Mouse (Mus musculus): ENCODE results near the gene Cdyl2.

Gene Cdyl2

DNA sequence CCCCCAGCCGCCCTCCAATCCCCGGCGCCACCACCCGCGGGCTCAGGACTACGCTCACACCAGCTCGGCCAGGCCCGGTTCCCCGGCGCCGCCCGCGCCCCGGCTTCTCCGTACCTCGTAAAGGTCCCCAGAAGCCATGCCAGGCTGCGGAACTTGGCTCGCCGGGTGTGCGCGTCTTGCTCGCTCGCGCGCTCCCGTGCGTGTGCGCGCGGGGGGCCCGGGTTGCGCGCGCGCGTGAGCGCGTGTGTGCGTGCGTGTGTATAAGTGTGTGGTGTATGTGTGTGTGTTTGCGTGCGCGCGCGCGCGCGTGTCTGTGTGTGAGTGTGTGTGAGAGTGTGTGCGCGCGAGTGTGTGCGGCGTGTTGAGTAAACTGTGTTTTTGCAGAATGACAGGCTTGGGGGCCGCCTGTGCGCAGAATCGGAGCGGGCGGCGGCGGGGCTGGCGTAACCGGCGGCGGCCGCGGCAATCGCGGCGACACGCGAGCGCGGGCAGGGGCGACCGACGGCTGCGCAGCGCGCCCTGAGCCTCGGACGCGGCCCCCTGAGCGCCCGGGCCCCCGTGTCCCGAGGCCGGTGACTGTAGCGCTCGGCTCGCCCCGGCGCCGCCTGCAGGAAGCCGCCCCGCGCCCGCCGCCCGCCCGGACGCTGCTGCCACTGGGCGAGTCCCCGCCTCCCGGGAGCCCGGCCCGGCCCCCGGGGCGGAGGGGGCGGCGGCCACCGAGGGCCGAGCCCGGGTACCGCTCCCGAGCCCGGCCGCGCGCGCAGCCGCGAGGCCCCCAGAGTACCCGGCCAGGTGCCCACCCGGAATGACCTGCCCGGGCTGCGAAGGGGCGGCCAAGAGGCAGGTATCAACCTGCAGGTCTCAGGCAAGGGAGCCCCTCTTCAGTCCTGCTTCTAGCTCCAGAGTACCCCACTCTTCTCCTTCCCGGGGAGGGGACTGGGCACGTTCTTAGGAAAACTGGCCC lies at the start of gene Cdyl2:
TSS of gene Cdyl2 (minus strand) at position 308 of the 964 bp plus-strand sequence.
- in situ Hi-C loops (cut with MboI; ENCODE audit: low pct_unique_long_range_greater_than_20kb in 1 of 2, low sequenced_read_pairs in 2 of 2, unreplicated experiment in 1 of 2): no loop called here

DNA sequence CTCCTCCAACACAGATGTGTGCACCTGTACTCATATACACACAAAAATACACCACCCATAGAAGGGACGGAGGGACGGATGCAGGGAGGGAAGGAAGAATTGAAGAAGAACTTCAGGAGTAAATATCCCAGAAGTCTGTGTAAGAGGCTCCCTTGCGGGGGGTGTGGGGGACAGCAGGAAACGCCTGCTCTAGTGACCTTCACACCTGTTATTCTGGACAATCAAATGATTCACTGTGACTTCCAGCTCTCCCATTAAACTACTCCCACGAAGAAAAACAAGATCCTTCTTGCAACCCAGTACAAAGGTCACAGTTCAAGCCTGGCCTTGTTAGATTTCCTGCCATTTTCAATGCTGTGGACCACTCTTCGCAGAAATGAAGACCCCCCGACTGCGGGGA lies 47.8 kb upstream of the Cdyl2 start:
- in situ Hi-C loops (cut with MboI; ENCODE audit: low pct_unique_long_range_greater_than_20kb in 1 of 2, low sequenced_read_pairs in 2 of 2, unreplicated experiment in 1 of 2): no loop called here

DNA sequence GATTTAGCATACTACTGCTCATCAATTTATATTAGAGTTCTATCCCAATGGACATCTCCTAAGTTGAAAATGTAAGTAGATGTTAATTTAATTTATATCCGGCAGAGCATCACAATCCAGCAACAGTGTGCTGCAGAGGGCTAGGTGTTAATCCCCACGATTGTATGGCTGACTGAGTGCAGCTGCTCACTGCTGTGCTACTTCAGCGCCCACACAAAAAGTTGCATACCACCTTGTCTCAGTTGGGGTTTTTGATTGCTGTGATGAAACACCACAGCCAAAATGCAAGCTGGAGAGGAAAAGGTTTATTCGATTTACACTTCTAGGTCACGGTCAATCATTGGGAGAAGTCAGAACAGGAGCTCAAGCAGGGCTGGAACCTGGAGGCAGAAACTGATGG lies 41.4 kb upstream of the Cdyl2 start:
- in situ Hi-C loops (cut with MboI; ENCODE audit: low pct_unique_long_range_greater_than_20kb in 1 of 2, low sequenced_read_pairs in 2 of 2, unreplicated experiment in 1 of 2): no loop called here

GRCm38 (mm10) chr8:116772727-116773126 lies 39.9 kb upstream of the Cdyl2 start:
- in situ Hi-C loops (cut with MboI; ENCODE audit: low pct_unique_long_range_greater_than_20kb in 1 of 2, low sequenced_read_pairs in 2 of 2, unreplicated experiment in 1 of 2): no loop called here

GRCm38 (mm10) chr8:116771797-116772343 lies 39.1 kb upstream of the Cdyl2 start:
- in situ Hi-C loops (cut with MboI; ENCODE audit: low pct_unique_long_range_greater_than_20kb in 1 of 2, low sequenced_read_pairs in 2 of 2, unreplicated experiment in 1 of 2): no loop called here

- in situ Hi-C loops (cut with MboI; ENCODE audit: low pct_unique_long_range_greater_than_20kb in 1 of 2, low sequenced_read_pairs in 2 of 2, unreplicated experiment in 1 of 2): no loop called here
Measured at GRCm38 (mm10) chr8:116770756-116771155, 38.0 kb upstream of the Cdyl2 start.

- in situ Hi-C loops (cut with MboI; ENCODE audit: low pct_unique_long_range_greater_than_20kb in 1 of 2, low sequenced_read_pairs in 2 of 2, unreplicated experiment in 1 of 2): no loop called here
Measured at GRCm38 (mm10) chr8:116756174-116756573, 23.4 kb upstream of the Cdyl2 start.

DNA sequence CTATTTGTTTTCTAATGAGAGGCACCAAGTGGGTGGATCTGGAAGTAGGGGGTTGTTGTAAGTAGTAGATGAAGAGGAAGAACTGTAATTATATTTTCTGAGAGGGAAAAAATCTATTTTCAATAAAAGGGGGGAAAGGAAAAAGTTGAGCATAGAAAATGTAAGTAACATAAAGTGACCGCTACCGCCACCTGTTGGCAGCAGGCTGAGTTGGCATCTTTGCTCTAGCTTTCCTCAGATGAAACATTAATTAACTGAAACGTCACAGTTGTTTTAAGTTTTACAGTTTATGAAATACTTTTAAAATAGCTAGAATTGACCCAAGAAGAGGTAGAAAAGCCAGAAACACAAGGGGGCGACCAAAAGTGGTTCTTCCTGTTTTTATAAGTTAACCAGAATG lies 22.8 kb upstream of the Cdyl2 start:
- in situ Hi-C loops (cut with MboI; ENCODE audit: low pct_unique_long_range_greater_than_20kb in 1 of 2, low sequenced_read_pairs in 2 of 2, unreplicated experiment in 1 of 2): no loop called here

GRCm38 (mm10) chr8:116740726-116741125 lies 7.9 kb upstream of the Cdyl2 start:
- in situ Hi-C loops (cut with MboI; ENCODE audit: low pct_unique_long_range_greater_than_20kb in 1 of 2, low sequenced_read_pairs in 2 of 2, unreplicated experiment in 1 of 2): no loop called here

GRCm38 (mm10) chr8:116735306-116735705 lies 2.5 kb upstream of the Cdyl2 start:
- in situ Hi-C loops (cut with MboI; ENCODE audit: low pct_unique_long_range_greater_than_20kb in 1 of 2, low sequenced_read_pairs in 2 of 2, unreplicated experiment in 1 of 2): no loop called here

GRCm38 (mm10) chr8:116734176-116734575 lies 1.4 kb upstream of the Cdyl2 start:
- in situ Hi-C loops (cut with MboI; ENCODE audit: low pct_unique_long_range_greater_than_20kb in 1 of 2, low sequenced_read_pairs in 2 of 2, unreplicated experiment in 1 of 2): no loop called here

GRCm38 (mm10) chr8:116733648-116734014 lies 840 bp upstream of the Cdyl2 start:
- in situ Hi-C loops (cut with MboI; ENCODE audit: low pct_unique_long_range_greater_than_20kb in 1 of 2, low sequenced_read_pairs in 2 of 2, unreplicated experiment in 1 of 2): no loop called here

DNA sequence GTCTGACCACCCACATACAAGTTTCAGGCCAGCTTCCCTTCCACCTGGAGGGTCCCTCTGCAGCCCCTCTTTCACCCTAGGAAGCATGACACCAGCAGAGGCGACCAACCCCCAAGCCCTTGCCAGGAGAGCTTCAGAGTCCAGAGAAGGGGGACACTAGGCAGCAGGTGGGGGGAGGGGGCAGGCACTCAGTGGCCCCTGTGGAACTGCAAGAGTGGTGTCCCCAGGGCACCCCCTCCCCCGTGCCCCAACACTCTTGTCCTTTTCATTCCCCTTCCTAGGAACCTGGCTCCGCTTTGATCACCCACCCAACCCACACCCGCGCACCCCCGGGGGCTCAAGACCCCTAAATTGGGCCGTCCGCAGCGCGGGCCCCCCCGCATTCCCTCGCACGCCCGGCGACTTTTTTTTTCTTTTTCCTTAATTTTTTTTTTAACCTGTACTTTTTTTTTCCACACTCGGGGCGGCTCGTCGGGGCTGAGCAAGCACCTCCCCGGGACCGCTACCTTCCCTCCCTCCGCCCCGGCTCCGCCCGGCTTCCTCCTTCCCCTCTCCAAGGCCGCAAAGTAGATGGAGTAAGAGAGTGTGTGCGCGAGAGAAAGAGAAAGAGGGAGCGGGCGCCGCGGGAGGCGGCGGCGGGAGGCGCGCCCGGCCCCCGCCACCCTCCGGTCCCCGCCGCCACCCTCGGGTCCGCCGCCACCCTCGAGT lies 661 bp downstream of the Cdyl2 start:
- in situ Hi-C loops (cut with MboI; ENCODE audit: low pct_unique_long_range_greater_than_20kb in 1 of 2, low sequenced_read_pairs in 2 of 2, unreplicated experiment in 1 of 2): no loop called here

DNA sequence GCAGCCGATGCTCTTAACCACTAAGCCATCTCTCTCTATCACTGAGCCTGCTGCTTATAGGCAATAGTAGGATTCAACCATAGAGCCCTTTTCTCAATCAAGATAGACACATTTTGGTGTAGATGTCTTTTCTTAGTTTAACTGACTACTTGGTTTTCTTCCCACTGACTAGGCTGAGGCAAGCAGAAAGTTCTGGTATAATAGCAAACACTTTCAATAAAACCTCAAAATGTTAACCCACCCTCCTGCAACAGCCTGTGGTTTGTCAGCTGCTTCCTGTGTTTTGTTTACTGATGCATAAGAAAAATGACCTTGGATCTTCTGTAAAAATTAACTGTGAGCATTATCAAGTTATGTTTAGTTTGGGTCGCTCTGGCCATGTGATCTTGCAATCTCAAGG lies 11.3 kb downstream of the Cdyl2 start:
- in situ Hi-C loops (cut with MboI; ENCODE audit: low pct_unique_long_range_greater_than_20kb in 1 of 2, low sequenced_read_pairs in 2 of 2, unreplicated experiment in 1 of 2): no loop called here

DNA sequence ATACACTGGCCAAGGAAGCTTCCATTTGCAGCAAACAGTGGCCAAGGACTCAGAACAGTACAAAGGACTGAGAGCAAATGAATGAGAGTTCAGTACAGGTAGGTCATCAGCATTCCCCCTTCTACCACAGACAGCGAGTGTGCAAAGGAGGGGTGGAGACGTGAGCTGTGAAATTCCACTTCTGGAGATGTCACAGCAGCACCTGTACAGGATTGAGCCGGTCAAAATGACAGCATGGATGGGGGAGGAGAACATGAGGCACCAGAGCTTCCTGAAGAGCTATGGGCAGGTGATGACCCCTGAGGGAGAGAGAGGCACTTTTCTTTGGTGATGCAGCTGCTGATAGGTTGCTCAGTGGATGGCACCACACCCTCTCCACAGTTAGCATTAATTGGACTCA lies 25.3 kb downstream of the Cdyl2 start:
- in situ Hi-C loops (cut with MboI; ENCODE audit: low pct_unique_long_range_greater_than_20kb in 1 of 2, low sequenced_read_pairs in 2 of 2, unreplicated experiment in 1 of 2): no loop called here

DNA sequence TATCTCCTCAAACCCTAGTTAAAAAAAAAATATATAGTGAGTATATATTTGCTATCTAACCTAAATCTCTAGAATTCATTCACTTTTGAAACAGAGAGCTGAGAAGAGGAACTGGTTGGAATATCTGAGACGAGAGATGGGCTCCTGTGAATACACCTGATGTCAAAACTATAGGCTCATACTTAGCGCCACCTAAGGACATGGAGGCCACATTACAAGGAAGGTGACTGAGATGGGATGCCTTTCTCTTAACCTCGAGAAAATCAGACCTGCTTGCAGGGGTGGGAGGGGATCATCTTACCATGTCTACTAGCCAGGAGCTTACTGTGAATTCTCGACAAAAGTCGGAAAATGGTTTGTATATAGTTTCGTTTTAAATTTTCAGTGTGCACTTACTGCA lies 30.3 kb downstream of the Cdyl2 start:
- in situ Hi-C loops (cut with MboI; ENCODE audit: low pct_unique_long_range_greater_than_20kb in 1 of 2, low sequenced_read_pairs in 2 of 2, unreplicated experiment in 1 of 2): no loop called here

DNA sequence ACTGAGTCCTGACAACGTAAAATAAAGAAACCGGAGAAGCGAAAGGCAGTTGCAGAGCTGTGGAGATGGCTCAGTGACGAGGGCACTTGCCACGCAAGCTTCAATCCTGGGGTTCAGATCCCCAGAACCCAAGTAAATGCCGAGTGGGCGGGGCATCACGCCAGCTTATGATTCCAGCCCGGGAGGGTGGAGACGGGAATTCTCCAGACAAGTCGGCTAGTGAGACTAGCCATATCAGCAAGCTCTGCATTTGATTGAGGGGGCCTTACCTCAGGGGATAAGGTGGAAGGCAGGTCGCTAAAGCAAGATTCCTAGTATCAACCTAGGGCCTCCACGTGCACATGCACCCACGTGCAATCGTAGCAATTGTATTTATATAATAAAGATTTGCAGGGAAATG lies 39.9 kb downstream of the Cdyl2 start:
- in situ Hi-C loops (cut with MboI; ENCODE audit: low pct_unique_long_range_greater_than_20kb in 1 of 2, low sequenced_read_pairs in 2 of 2, unreplicated experiment in 1 of 2): no loop called here

DNA sequence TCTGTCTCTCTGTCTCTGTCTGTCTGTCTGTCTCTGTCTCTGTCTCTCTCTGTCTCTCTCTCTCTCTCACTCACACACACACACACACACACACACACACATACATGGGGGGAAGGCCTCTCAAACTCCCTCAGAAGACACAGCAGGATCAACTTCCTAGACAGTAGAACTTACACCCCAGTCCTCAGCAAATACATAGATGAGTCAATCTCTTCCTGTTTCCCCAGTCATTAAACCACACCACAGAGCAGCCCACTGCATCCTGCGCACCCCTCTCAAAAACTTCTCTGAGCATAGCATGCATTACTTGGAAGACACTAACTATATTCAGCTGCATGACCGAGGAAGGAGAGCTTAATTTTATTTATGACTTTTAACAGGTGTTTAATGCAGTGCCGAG lies 43.0 kb downstream of the Cdyl2 start:
- in situ Hi-C loops (cut with MboI; ENCODE audit: low pct_unique_long_range_greater_than_20kb in 1 of 2, low sequenced_read_pairs in 2 of 2, unreplicated experiment in 1 of 2): no loop called here

- in situ Hi-C loops (cut with MboI; ENCODE audit: low pct_unique_long_range_greater_than_20kb in 1 of 2, low sequenced_read_pairs in 2 of 2, unreplicated experiment in 1 of 2): no loop called here
Measured at GRCm38 (mm10) chr8:116676174-116676573, 56.6 kb downstream of the Cdyl2 start.
